Mouse (Mus musculus): ENCODE data around the gene Hs3st6. TPM values are rescaled to one million over a fixed set of nuclear protein-coding genes. Genes with fewer than 3 reads are reported as not detected.

Gene Hs3st6
- total RNA-seq, 1 experiment from 2014 or later: not detected

DNA sequence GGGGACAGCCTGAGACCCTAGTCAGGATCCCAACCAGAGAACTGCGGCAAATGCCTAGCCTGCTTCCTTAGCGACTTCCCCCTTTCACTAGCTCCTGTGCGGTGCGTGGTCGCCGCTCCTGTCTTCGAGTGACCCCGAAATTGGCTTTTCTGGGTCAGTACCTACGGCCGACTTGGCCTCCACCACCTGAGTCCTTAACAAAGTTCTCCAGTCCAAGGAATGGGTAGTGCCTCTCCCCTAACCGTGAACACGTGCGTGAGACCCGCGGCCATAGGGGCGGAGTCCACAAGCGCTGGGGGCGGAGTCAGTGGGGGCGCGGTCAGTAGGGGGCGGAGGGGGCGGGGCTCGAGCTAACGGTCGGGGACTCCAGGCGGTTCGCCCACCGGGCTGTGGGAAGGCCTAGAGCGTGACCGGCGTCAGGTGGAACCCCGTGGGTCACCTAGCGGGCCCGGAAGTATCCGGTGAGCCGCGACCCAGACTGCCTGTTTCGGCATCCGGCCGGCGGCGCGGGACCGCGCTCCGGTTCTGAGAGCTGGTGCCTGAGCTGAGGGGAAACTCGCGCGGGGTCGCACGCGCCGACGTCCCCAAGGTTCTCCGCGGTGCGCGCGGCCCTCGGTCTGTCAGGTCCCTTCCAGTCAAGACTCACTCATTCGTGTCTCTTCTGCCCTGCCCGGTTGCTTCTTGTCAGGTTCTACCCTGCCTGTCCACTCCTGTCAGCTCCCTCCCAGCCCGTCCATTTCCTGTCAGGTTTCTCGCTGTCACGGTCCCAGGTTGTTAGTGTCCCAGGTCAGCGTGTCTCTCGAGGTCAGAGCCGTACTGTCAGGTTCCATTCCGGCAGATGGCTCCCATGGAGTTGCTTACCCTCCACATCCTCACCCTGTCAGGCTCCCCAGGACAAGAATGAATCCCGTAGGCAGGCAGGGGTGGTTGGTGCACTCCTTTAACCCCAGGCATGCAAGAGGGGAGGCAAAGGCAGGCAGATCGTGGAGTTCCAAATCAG, 51.5 kb downstream of the Hs3st6 start, which contains the start of gene Meiob:
TSS of gene Meiob (plus strand) at position 338 of the 1,000 bp plus-strand sequence.
- ATAC-seq (replicated peaks in 1 of 2; ENCODE audit: insufficient read depth in 1 of 2, low FRiP score in 2 of 2, low TSS enrichment in 1 of 2, low read depth in 1 of 2, poor library complexity in 2 of 2, severe bottlenecking in 2 of 2): peak; percentile 68 to 89

Other genes with a start within 250 kb of the Hs3st6 start
- gene Traf7, start 225.1 kb upstream of the Hs3st6 start, total RNA-seq (2017): 72.9 and 85.6 TPM in 2 replicates
- gene Rab26, start 218.8 kb upstream of the Hs3st6 start, total RNA-seq (2017): 1.4 TPM in 1 of 2 replicates, not detected in the other
- gene Pkd1, start 203.2 kb upstream of the Hs3st6 start, total RNA-seq (2017): 13.3 and 17.9 TPM in 2 replicates
- 25.1 and 59.3 TPM in 2 replicates for gene Tsc2, start 120.4 kb upstream of the Hs3st6 start, total RNA-seq (2017)
- 11.1 and 14.5 TPM in 2 replicates for gene Nthl1, start 120.3 kb upstream of the Hs3st6 start, total RNA-seq (2017)
- 2.2 and 4.7 TPM in 2 replicates for gene Slc9a3r2, start 102.7 kb upstream of the Hs3st6 start, total RNA-seq (2017)
- gene Npw, start 94.5 kb upstream of the Hs3st6 start, total RNA-seq (2017): not detected in 2 replicates
- gene Zfp598, start 83.3 kb upstream of the Hs3st6 start, total RNA-seq (2017): 19.7 and 22.8 TPM in 2 replicates
- 0.25 TPM in 1 of 2 replicates, not detected in the other for gene Syngr3, start 63.0 kb upstream of the Hs3st6 start, total RNA-seq (2017)
- 29.3 and 45.5 TPM in 2 replicates for gene Gfer, start 56.8 kb upstream of the Hs3st6 start, total RNA-seq (2017)
- gene Noxo1, start 56.8 kb upstream of the Hs3st6 start, total RNA-seq (2017): 1.2 and 2.8 TPM in 2 replicates
- 24.0 and 29.7 TPM in 2 replicates for gene Tbl3, start 45.3 kb upstream of the Hs3st6 start, total RNA-seq (2017)
- gene Rnf151, start 34.9 kb upstream of the Hs3st6 start, total RNA-seq (2017): not detected in 2 replicates
- 1,140 and 1,689 TPM in 2 replicates for gene Rps2, start 34.9 kb upstream of the Hs3st6 start, total RNA-seq (2017)
- 164 and 207 TPM in 2 replicates for gene Ndufb10, start 28.5 kb upstream of the Hs3st6 start, total RNA-seq (2017)
- not detected in 2 replicates for gene Rpl3l, start 25.2 kb upstream of the Hs3st6 start, total RNA-seq (2017)
- 33.6 and 69.4 TPM in 2 replicates for gene Msrb1, start 16.3 kb upstream of the Hs3st6 start, total RNA-seq (2017)
- gene Meiob, start 51.3 kb downstream of the Hs3st6 start, total RNA-seq (2017): 0.44 TPM in 1 of 2 replicates, not detected in the other
- 24.5 and 24.6 TPM in 2 replicates for gene Hagh, start 87.2 kb downstream of the Hs3st6 start, total RNA-seq (2017)
- 15.0 and 19.6 TPM in 2 replicates for gene Fahd1, start 97.4 kb downstream of the Hs3st6 start, total RNA-seq (2017)
- gene Igfals, start 113.0 kb downstream of the Hs3st6 start, total RNA-seq (2017): not detected in 2 replicates
- 27.9 and 33.1 TPM in 2 replicates for gene Nubp2, start 133.4 kb downstream of the Hs3st6 start, total RNA-seq (2017)
- 6.0 and 12.9 TPM in 2 replicates for gene Spsb3, start 133.7 kb downstream of the Hs3st6 start, total RNA-seq (2017)
- 13.7 and 27.3 TPM in 2 replicates for gene Eme2, start 142.1 kb downstream of the Hs3st6 start, total RNA-seq (2017)
- gene Mrps34, start 142.1 kb downstream of the Hs3st6 start, total RNA-seq (2017): 23.1 and 25.8 TPM in 2 replicates
- gene Nme3, start 143.5 kb downstream of the Hs3st6 start, total RNA-seq (2017): 22.5 and 44.1 TPM in 2 replicates
- 32.8 and 48.7 TPM in 2 replicates for gene Mapk8ip3, start 184.0 kb downstream of the Hs3st6 start, total RNA-seq (2017)
- 71.0 and 108 TPM in 2 replicates for gene Jpt2, start 207.7 kb downstream of the Hs3st6 start, total RNA-seq (2017)